Comparison of ENCODE assay signal across 11 mouse cellular contexts in genomic region chr11:75148332-75149035, GRCm38 (mm10). TPM values are rescaled to one million over a fixed set of nuclear protein-coding genes. Genes with fewer than 3 reads are reported as not detected.
DNase-seq lines count a peak whose midpoint lies in the region; ATAC-seq and TF ChIP-seq lines count a peak whose summit lies in the region.
"Had no signal": no experiment of that assay in that cellular context is flagged by ENCODE, and none has a peak within 500 bp of the region (broad histone marks: within the 10 kb centered on the region; RNA-seq: fewer than 3 reads in every experiment).

No protein-coding gene starts in this region.

- DNase-seq in lung, embryonic 14.5 days = peak; percentile 34
- DNase-seq in lung, postnatal 36 days = no peak
- no peak for DNase-seq in adrenal gland, adult (ENCODE audit: inconsistent age in 2 of 2, low spot score in 1 of 2)
- no peak for DNase-seq in gastrocnemius, postnatal 10 days
- DNase-seq in cerebellum, postnatal 10 days = no peak
- DNase-seq: left cerebral cortex, postnatal 4 days had no signal

- ATAC-seq in lung, embryonic 14.5 days (ENCODE audit: insufficient read depth) = no peak; the same call in 1 of the 2 replicates
- ATAC-seq in forebrain, embryonic 15.5 days (replicated peaks) = no peak
- peak; percentile 20; the same call in 1 of the 2 replicates for ATAC-seq in hindbrain, embryonic 15.5 days (ENCODE audit: low FRiP score, low read depth)
- no peak for ATAC-seq in neural tube, embryonic 13.5 days (ENCODE audit: low read depth)

- WGBS in lung, embryonic 14.5 days = 78% methylated on average over 8 of the region's 11 CpGs
- 90% methylated on average over 10 of the region's 11 CpGs for WGBS in forebrain, embryonic 15.5 days
- 92% methylated on average over 10 of the region's 11 CpGs for WGBS in hindbrain, embryonic 15.5 days
- WGBS in neural tube, embryonic 13.5 days = 86% methylated on average over 11 of the region's 11 CpGs

- H3K4me1 ChIP-seq in lung, embryonic 14.5 days (ENCODE audit: insufficient read depth) = peaks cover 22% of the 10 kb centered on the region
- H3K4me1 ChIP-seq in forebrain, embryonic 15.5 days = peaks cover 7% of the 10 kb centered on the region
- H3K4me1 ChIP-seq in hindbrain, embryonic 15.5 days (replicated peaks) = peaks cover 15% of the 10 kb centered on the region
- H3K4me1 ChIP-seq in neural tube, embryonic 13.5 days (replicated peaks) = peaks cover 39% of the 10 kb centered on the region

- no peak for TF ChIP-seq CTCF in lung, embryonic 14.5 days (IDR thresholded peaks at IDR 0.05; ENCODE audit: low read depth)

- no peaks in the 10 kb centered on the region for H3K27me3 ChIP-seq in lung, embryonic 14.5 days (ENCODE audit: insufficient read depth, low read length)
- H3K27me3 ChIP-seq in forebrain, embryonic 15.5 days = no peaks in the 10 kb centered on the region
- no peaks in the 10 kb centered on the region for H3K27me3 ChIP-seq in hindbrain, embryonic 15.5 days
- no peaks in the 10 kb centered on the region for H3K27me3 ChIP-seq in neural tube, embryonic 13.5 days

- H3K9me3 ChIP-seq in lung, embryonic 14.5 days (ENCODE audit: low read depth, low read length) = no peaks in the 10 kb centered on the region
- H3K9me3 ChIP-seq in forebrain, embryonic 15.5 days = no peaks in the 10 kb centered on the region
- no peaks in the 10 kb centered on the region for H3K9me3 ChIP-seq in hindbrain, embryonic 15.5 days
- no peaks in the 10 kb centered on the region for H3K9me3 ChIP-seq in neural tube, embryonic 13.5 days
- H3K9me3 ChIP-seq: G1E had no signal

- peaks cover 33% of the 10 kb centered on the region for H3K36me3 ChIP-seq in lung, embryonic 14.5 days (ENCODE audit: insufficient read depth)
- H3K36me3 ChIP-seq in forebrain, embryonic 15.5 days = peaks cover 22% of the 10 kb centered on the region
- H3K36me3 ChIP-seq in hindbrain, embryonic 15.5 days = peaks cover 20% of the 10 kb centered on the region
- H3K36me3 ChIP-seq in neural tube, embryonic 13.5 days = peaks cover 27% of the 10 kb centered on the region

- no peak overlapping the region for H3K4me3 ChIP-seq in lung, embryonic 14.5 days (ENCODE audit: low read depth, low read length)
- H3K4me3 ChIP-seq in forebrain, embryonic 15.5 days = no peak overlapping the region
- H3K4me3 ChIP-seq in hindbrain, embryonic 15.5 days = no peak overlapping the region
- no peak overlapping the region for H3K4me3 ChIP-seq in neural tube, embryonic 13.5 days

- no peak overlapping the region for H3K4me2 ChIP-seq in lung, embryonic 14.5 days
- no peak overlapping the region for H3K4me2 ChIP-seq in forebrain, embryonic 15.5 days (replicated peaks)
- no peak overlapping the region for H3K4me2 ChIP-seq in hindbrain, embryonic 15.5 days
- no peak overlapping the region for H3K4me2 ChIP-seq in neural tube, embryonic 13.5 days

- H3K27ac ChIP-seq in lung, embryonic 14.5 days (ENCODE audit: low read depth) = peak overlapping the region; percentile 86
- 0 out of 2 replicates have a peak overlapping the region, but pooled peaks have one; percentile 62 for H3K27ac ChIP-seq in forebrain, embryonic 15.5 days (replicated peaks)
- H3K27ac ChIP-seq in hindbrain, embryonic 15.5 days (replicated peaks) = peak overlapping the region; percentile 77
- peak overlapping the region; percentile 93 for H3K27ac ChIP-seq in neural tube, embryonic 13.5 days (replicated peaks)

- no peak overlapping the region for H3K9ac ChIP-seq in lung, embryonic 14.5 days
- no peak overlapping the region for H3K9ac ChIP-seq in forebrain, embryonic 15.5 days (replicated peaks)
- no peak overlapping the region for H3K9ac ChIP-seq in hindbrain, embryonic 15.5 days
- H3K9ac ChIP-seq in neural tube, embryonic 13.5 days = no peak overlapping the region

RNA-seq across cellular contexts. Expression of gene Hic1, which starts 20.8 kb away (rescaled TPM):
- 14.0 and 15.6 TPM in 2 replicates for polyA plus RNA-seq in lung, embryonic 14.5 days (2014; fragmentation: Nextera tagmentation; extraction: Ambion mirVana)
- polyA plus RNA-seq in forebrain, embryonic 15.5 days (2015; fragmentation: Nextera tagmentation; extraction: Ambion mirVana) = 2.1 and 2.2 TPM in 2 replicates
- polyA plus RNA-seq in hindbrain, embryonic 15.5 days (2015; fragmentation: Nextera tagmentation; extraction: Ambion mirVana) = 4.2 and 4.8 TPM in 2 replicates
- polyA plus RNA-seq in neural tube, embryonic 13.5 days (2015; fragmentation: Nextera tagmentation; extraction: Ambion mirVana) = 7.4 and 9.2 TPM in 2 replicates
- 10 to 100 TPM; 21.1 to 27.1 TPM for total RNA-seq in gastrocnemius, postnatal 10 days (2021)
- total RNA-seq: granulocyte monocyte progenitor cell, adult 5-6 weeks had no signal

RNA-seq across cellular contexts. Expression of gene Ovca2, which starts 30.2 kb away (rescaled TPM):
- 28.6 and 29.9 TPM in 2 replicates for polyA plus RNA-seq in lung, embryonic 14.5 days (2014; fragmentation: Nextera tagmentation; extraction: Ambion mirVana)
- polyA plus RNA-seq in forebrain, embryonic 15.5 days (2015; fragmentation: Nextera tagmentation; extraction: Ambion mirVana) = 15.4 and 21.6 TPM in 2 replicates
- polyA plus RNA-seq in hindbrain, embryonic 15.5 days (2015; fragmentation: Nextera tagmentation; extraction: Ambion mirVana) = 14.3 and 14.8 TPM in 2 replicates
- 18.6 and 20.5 TPM in 2 replicates for polyA plus RNA-seq in neural tube, embryonic 13.5 days (2015; fragmentation: Nextera tagmentation; extraction: Ambion mirVana)
- total RNA-seq in gastrocnemius, postnatal 10 days (2021) = 1 to 10 TPM; 4.7 to 5.1 TPM

RNA-seq across cellular contexts. Expression of gene Dph1, which starts 42.6 kb away (rescaled TPM):
- 25.0 and 26.5 TPM in 2 replicates for polyA plus RNA-seq in lung, embryonic 14.5 days (2014; fragmentation: Nextera tagmentation; extraction: Ambion mirVana)
- 14.8 and 16.2 TPM in 2 replicates for polyA plus RNA-seq in forebrain, embryonic 15.5 days (2015; fragmentation: Nextera tagmentation; extraction: Ambion mirVana)
- 14.0 and 15.9 TPM in 2 replicates for polyA plus RNA-seq in hindbrain, embryonic 15.5 days (2015; fragmentation: Nextera tagmentation; extraction: Ambion mirVana)
- 13.7 and 15.0 TPM in 2 replicates for polyA plus RNA-seq in neural tube, embryonic 13.5 days (2015; fragmentation: Nextera tagmentation; extraction: Ambion mirVana)
- total RNA-seq in gastrocnemius, postnatal 10 days (2021) = 1 to 10 TPM; 8.3 to 8.4 TPM

RNA-seq across cellular contexts. Expression of gene Rtn4rl1, which starts 45.1 kb away (rescaled TPM):
- polyA plus RNA-seq in lung, embryonic 14.5 days (2014; fragmentation: Nextera tagmentation; extraction: Ambion mirVana) = 1.1 and 1.5 TPM in 2 replicates
- 5.6 and 6.9 TPM in 2 replicates for polyA plus RNA-seq in forebrain, embryonic 15.5 days (2015; fragmentation: Nextera tagmentation; extraction: Ambion mirVana)
- 11.7 and 12.6 TPM in 2 replicates for polyA plus RNA-seq in hindbrain, embryonic 15.5 days (2015; fragmentation: Nextera tagmentation; extraction: Ambion mirVana)
- polyA plus RNA-seq in neural tube, embryonic 13.5 days (2015; fragmentation: Nextera tagmentation; extraction: Ambion mirVana) = 12.4 and 16.5 TPM in 2 replicates
- total RNA-seq in gastrocnemius, postnatal 10 days (2021) = 1 to 10 TPM; 3.2 to 3.8 TPM
- total RNA-seq: G1E had no signal
- polyA plus RNA-seq: G1E had no signal
